Mouse (Mus musculus) urinary bladder, postnatal 0 days (tissue): ENCODE measurements around the gene Myzap. TPM values are rescaled to one million over a fixed set of nuclear protein-coding genes. Genes with fewer than 3 reads are reported as not detected.

Experiments
- polyA plus RNA-seq: library from polyadenylated mRNA; unstranded; fragments of >200 nt; fragmentation: Nextera tagmentation; extraction: Ambion mirVana; gene quantifications from 2 replicates; pipeline ENCODE4 v1.2.1, GENCODE M21; 2015

The Myzap gene
- polyA plus RNA-seq: 37.1 and 42.1 TPM in 2 replicates

GRCm38 (mm10) chr9:71591938-71592548 is at the start of gene Myzap:
Myzap (minus strand) TSS chr9:71592360.

GRCm38 (mm10) chr9:71485475-71486094 is 106.6 kb downstream of the Myzap start, which contains the start of gene Polr2m:
Polr2m (minus strand) TSS chr9:71485935.

Other genes starting within 250 kb of the Myzap start
- gene Polr2m, start 106.4 kb downstream of the Myzap start, polyA plus RNA-seq: 170 and 186 TPM in 2 replicates
- 9.0 and 9.3 TPM in 2 replicates for gene Cgnl1, start 179.2 kb upstream of the Myzap start, polyA plus RNA-seq